Mouse (Mus musculus): ENCODE measurements at regions not wholly inside any gene's neighbourhood (a gene's known extent, or its start where the extent isn't known, plus 50 kb on each side); places are given as distances from the start of the nearest gene placed in this dataset.

DNA sequence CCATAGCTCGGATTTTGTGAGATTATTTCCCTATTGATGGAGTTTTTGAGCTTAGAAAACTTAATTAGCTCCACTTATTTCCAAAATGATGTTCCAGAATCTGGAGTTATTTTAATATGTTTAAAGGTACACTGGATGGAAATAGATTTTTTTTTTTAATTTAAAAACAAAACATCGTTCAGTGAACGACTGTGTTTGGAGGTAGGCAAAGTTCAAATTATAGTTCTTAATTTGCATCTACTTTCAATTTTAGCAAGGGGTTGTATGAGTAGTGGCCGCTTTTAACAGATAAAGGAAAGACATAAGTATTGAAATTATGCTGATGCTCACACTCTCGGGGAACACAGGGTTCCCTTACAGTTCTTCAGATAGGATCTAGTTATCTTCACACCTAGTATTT lies 284.6 kb upstream of the Adgrl2 start:
- TF ChIP-seq CTCF (IDR thresholded peaks at IDR 0.05; ENCODE audit: low read depth, low read length) (no peak), POLR2A (IDR thresholded peaks at IDR 0.05; ENCODE audit: extremely low read depth, insufficient read depth, low read length) (no peak)
